Mouse (Mus musculus): Measurements from ENCODE around the gene Bbx.

GRCm38 (mm10) chr16:50373685-50374084, 58.5 kb downstream of the Bbx start:
- TF ChIP-seq CTCF (conservative IDR thresholded peaks at IDR 0.05 in 1 of 2, IDR thresholded peaks at IDR 0.05 in 1 of 2; ENCODE audit: low read depth in 2 of 2, low read length in 2 of 2) (no peak), TBP (conservative IDR thresholded peaks at IDR 0.05; ENCODE audit: low read depth, low read length) (no peak), CHD1 (IDR thresholded peaks at IDR 0.05; ENCODE audit: low read depth, low read length) (no peak), MAZ (IDR thresholded peaks at IDR 0.05; ENCODE audit: low read depth, low read length) (no peak), E2F4 (IDR thresholded peaks at IDR 0.05; ENCODE audit: insufficient replicate concordance, low read depth, low read length) (no peak), ZC3H11A (IDR thresholded peaks at IDR 0.05; ENCODE audit: low read depth, low read length) (no peak)
